Mouse (Mus musculus) brown adipose tissue, adult 24 weeks (tissue): Measurements from ENCODE around the gene Dusp16. TPM values are rescaled to one million over a fixed set of nuclear protein-coding genes. Genes with fewer than 3 reads are reported as not detected.
"Not testable (repeated sequence)": the region's sequence is repeated elsewhere in the genome, so short reads cannot be mapped to it uniquely, and the experiment has no call there.

Experiments
- H3K27ac ChIP-seq: fragments of 200-500 bp; replicated peaks from 2 replicates; pipeline ENCODE4 v1.5.1; 2012; ENCODE audit warnings: low read depth, mild to moderate bottlenecking, low read length
- H3K4me1 ChIP-seq: fragments of 200-500 bp; 2 replicates; pipeline ENCODE4 v1.6.1; 2012; ENCODE audit warnings: low read length, mixed read lengths; ENCODE audit not compliant: control insufficient read depth, insufficient read depth, insufficient read length
- H3K4me3 ChIP-seq: fragments of 200-500 bp; 2 replicates; pipeline ENCODE4 v1.5.1; 2012; ENCODE audit warnings: low read depth, mild to moderate bottlenecking, low read length, moderate library complexity; ENCODE audit not compliant: insufficient read depth
- polyA plus RNA-seq: library from polyadenylated mRNA; stranded (reverse); fragments of >200 nt; gene quantifications from 2 replicates; pipeline ENCODE4 v1.2.4, GENCODE M21; 2012; ENCODE audit not compliant: missing spikeins, insufficient read depth, insufficient read length

Dusp16 gene
- polyA plus RNA-seq, 1 experiment, result 16.6 TPM

- peaks cover 6% of the 10 kb centered on the region for H3K4me1 ChIP-seq
- H3K27ac ChIP-seq, result no peak overlapping the region
- no peak overlapping the region for H3K4me3 ChIP-seq
These were observed 89.3 kb downstream of the Dusp16 start for GRCm38 (mm10) chr6:134703053-134703690.

DNA sequence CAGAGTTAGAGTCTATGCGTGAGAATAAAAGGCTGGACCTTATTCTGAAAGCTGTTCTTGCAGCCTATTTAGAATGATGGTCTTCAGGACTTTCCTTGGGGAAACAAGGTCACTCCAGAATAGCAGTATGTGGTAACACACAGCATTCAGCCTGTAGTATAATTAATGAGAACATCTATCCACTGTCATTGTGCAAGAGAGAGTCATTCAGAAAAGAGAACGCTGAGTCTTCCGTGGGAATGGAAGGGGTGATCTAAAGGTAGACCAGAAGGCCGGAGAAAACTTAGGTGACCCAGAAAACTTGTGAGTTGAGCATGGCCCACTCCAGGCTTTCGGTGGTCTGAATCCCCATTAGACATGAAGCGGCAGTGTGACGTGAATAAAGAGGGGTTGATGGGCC, 90.2 kb downstream of the Dusp16 start:
- Histone ChIP-seq H3K27ac (no peak overlapping the region), H3K4me3 (no peak overlapping the region), H3K4me1 (peaks cover 6% of the 10 kb centered on the region)

- Histone ChIP-seq H3K4me1 (peaks cover 7% of the 10 kb centered on the region), H3K27ac (0 out of 2 replicates have a peak overlapping the region, but pooled peaks have one; percentile 32), H3K4me3 (no peak overlapping the region)
These were observed 91.2 kb downstream of the Dusp16 start for GRCm38 (mm10) chr6:134701211-134701602.

DNA sequence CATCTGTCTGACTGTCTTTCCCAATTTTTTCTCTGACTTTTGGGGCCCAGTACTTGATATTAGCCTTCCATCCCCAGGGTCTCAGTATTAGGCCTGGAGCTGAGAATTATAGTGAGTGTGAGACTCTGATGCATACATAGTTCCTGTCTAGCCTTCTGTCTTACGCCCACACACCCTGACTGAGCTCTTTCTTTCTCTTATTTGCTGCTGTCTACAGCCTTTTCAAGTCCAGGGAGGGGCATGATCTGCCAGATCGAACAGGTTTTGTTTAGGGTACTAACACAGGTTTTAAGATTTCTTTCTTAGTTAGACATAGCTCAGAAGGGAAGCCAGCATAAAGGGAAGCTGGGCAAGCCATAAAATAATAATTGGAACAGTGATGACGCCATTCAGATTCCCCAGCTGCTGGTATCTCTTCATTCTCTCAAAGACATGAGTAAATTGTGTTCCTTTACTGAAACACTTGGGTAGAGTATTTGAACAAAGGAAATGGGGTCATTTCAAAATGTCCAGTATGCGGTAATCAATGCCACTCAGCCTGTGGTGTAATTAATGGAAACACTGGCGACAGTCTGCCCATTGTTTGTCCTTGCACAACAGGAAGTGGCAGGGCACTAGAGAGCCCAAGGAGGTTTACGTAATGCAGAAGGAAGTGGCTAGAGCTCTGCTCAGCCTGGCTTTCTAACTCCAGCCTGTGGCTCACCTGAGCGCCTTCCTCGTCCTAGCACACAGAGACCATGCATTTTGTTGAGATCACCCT, 91.8 kb downstream of the Dusp16 start:
- Histone ChIP-seq H3K4me1 (peaks cover 7% of the 10 kb centered on the region), H3K27ac (peak overlapping the region; percentile 41; the same call in 1 of the 2 replicates), H3K4me3 (no peak overlapping the region)

DNA sequence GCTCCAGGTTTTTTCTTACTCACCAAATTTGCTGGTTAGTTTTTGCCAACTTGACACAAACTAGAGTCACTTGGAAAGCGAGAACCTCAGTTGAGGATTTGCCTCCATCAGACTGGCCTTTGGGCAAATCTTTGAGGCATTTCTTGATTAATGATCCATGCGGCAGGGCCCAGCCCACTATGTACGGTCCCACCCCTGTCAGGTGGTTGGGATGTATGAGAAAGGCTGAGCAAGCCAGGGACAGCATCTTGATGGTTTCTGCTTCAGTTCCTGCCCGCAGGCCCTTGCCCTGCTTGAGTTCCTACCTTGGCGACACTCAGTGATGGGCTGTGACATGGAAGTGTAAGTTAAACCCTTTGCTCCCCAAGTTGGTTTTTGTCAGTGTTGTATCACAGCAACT, 94.2 kb downstream of the Dusp16 start:
- H3K4me1 ChIP-seq, result peaks cover 7% of the 10 kb centered on the region
- no peak overlapping the region for H3K4me3 ChIP-seq
- no peak overlapping the region for H3K27ac ChIP-seq

DNA sequence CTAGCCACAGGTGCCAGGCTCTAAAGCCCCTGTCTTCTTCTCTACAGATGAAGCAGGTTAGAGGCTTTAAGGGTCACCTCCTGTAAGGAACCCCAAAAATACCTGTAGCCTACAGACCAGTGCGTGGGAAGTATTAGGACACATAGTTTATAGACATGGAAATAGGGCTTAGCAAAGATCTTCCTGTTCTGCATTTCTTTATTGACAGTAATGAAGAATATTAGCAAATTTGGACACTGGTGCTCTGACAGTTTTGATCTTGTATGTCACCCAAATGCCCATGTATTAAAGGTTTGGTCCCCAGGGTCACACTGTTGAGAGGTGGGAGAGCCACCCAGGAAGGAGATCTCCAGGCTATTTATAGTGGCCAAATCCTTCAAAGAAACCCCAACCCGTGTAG, 95.9 kb downstream of the Dusp16 start:
- Histone ChIP-seq H3K27ac (0 out of 2 replicates have a peak overlapping the region, but pooled peaks have one; percentile 39), H3K4me3 (no peak overlapping the region), H3K4me1 (peaks cover 7% of the 10 kb centered on the region)

- H3K4me1 ChIP-seq, result peaks cover 5% of the 10 kb centered on the region
- H3K4me3 ChIP-seq, result no peak overlapping the region
- 0 out of 2 replicates have a peak overlapping the region, but pooled peaks have one; percentile 39 for H3K27ac ChIP-seq
These were observed 96.3 kb downstream of the Dusp16 start for GRCm38 (mm10) chr6:134696146-134696545.

GRCm38 (mm10) chr6:134695625-134696024, 96.8 kb downstream of the Dusp16 start:
- Histone ChIP-seq H3K4me3 (no peak overlapping the region), H3K27ac (no peak overlapping the region), H3K4me1 (peaks cover 2% of the 10 kb centered on the region; the same call in 1 of the 2 replicates)

DNA sequence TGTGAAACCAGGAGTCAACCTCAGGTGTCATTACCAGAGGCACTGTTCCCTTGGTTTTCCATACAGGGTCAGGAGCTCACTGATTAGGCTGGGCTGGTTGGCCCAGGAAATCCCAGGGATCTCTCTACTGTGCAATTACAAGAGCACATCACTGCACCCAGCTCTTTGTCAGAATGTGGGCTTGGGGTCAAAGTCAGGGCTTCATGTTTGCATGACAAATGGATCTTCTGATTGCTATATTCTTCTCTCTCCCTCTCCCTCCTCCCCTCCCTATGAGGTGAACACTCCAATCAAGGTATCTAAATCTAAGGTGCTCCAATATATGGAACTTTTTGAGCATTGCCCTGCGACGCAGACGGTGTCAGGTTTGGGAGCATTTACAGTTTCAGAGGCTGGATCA, 97.4 kb downstream of the Dusp16 start:
- H3K27ac ChIP-seq, result no peak overlapping the region
- peaks cover 2% of the 10 kb centered on the region; the same call in 1 of the 2 replicates for H3K4me1 ChIP-seq
- no peak overlapping the region for H3K4me3 ChIP-seq

DNA sequence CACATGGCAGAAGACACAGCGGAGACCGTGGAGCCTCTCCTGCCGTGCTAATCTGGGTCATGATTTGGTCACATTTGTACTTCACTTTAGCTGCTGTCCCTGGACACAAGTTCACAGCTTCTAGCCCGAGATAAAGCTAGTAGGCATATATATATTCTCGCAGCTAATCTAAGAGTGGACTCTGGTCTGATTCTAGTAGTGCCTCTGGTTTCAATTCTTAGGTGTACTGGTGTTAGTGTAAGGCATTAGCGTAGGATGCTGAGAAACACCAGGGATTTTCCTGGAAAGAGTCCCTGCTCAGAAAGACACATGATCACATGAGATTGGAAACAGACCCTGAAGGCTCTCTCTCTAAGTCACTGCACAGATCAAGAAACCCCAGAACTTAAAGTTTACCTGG, 97.9 kb downstream of the Dusp16 start:
- no peak overlapping the region for H3K27ac ChIP-seq
- H3K4me1 ChIP-seq, result peaks cover 2% of the 10 kb centered on the region; the same call in 1 of the 2 replicates
- no peak overlapping the region for H3K4me3 ChIP-seq

DNA sequence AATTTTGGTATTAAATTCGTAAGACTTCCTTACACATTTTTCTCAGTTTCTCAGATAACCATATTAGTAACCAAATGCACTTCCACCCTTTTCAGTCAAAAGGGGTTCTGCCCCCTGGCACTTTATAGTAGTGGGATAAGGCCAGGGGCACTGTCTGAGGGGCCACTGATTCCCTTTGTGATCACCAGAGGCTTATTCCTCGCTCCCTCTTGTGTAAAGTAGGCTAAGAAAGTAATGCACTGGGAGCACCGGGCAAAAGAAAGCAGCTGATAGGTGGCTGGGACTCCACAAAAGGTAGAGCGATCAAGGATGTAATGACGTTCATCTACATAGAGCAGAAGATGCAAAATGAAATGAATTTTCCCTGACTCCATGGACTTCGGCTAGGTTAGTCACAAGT, 106.9 kb downstream of the Dusp16 start:
- H3K4me1 ChIP-seq, result peaks cover 2% of the 10 kb centered on the region; the same call in 1 of the 2 replicates
- no peak overlapping the region for H3K4me3 ChIP-seq
- no peak overlapping the region for H3K27ac ChIP-seq

GRCm38 (mm10) chr6:134685040-134685439, 107.4 kb downstream of the Dusp16 start:
- H3K27ac ChIP-seq, result no peak overlapping the region
- peaks cover 2% of the 10 kb centered on the region; the same call in 1 of the 2 replicates for H3K4me1 ChIP-seq
- H3K4me3 ChIP-seq, result no peak overlapping the region

GRCm38 (mm10) chr6:134684354-134684915, 108.0 kb downstream of the Dusp16 start:
- peaks cover 2% of the 10 kb centered on the region; the same call in 1 of the 2 replicates for H3K4me1 ChIP-seq
- H3K27ac ChIP-seq, result no peak overlapping the region
- no peak overlapping the region for H3K4me3 ChIP-seq

GRCm38 (mm10) chr6:134679330-134679729, 113.1 kb downstream of the Dusp16 start:
- not testable (repeated sequence) for H3K4me1 ChIP-seq, H3K4me3 ChIP-seq, H3K27ac ChIP-seq

DNA sequence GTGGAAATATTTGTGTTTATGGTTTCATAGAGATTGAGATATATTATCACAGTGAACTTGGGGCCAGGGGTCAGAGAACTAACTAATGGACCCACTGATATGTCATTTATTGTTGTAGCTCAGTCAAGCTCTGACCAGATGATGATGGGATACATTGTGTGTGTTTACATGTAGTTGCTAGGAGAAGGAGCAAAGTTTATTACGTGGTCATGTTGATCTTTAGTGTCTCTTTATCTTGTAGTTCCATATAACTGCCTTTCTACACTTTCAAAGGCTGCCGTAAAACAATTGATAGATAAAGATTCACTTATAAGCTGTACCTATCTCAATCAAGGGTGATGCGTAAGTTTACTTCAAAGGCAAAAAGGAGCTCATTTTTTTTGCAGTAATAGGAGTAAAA, 114.4 kb downstream of the Dusp16 start:
- peaks cover 2% of the 10 kb centered on the region; the same call in 1 of the 2 replicates for H3K4me1 ChIP-seq
- no peak overlapping the region for H3K4me3 ChIP-seq
- no peak overlapping the region for H3K27ac ChIP-seq
